Mouse (Mus musculus) liver, embryonic 14.5 days (tissue): ENCODE results near the gene Coro7.

Experiments used
- CTCF ChIP-seq: IDR thresholded peaks from 2 replicates; pipeline ENCODE4 v1.5.1; 2016; ENCODE audit warnings: antibody characterized with exemption, low read depth, control low read depth
- EP300 ChIP-seq: IDR thresholded peaks from 2 replicates; pipeline ENCODE4 v1.6.1; 2016; ENCODE audit warnings: antibody characterized with exemption, low read depth

DNA sequence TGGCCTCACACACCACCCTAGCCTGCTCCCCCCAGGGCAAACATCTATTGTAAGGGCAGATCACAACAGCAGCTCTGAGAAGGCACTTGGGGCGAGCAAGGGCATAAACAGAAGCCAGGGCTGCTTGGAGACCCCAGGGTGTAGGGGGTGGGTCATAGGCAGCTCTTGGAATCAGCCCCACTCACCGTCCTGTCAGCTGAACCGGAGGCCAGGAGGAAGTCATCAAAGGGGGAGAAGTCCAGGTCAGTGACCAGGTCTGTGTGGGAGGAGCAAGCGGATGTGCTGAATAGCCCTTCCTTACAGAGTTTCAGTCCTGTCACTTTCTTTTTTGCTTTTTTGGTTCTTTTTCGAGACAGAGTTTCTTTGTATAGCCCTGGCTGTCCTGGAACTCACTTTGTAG, 9.3 kb downstream of the Coro7 start:
- TF ChIP-seq CTCF (no peak), EP300 (no peak)
